Mouse (Mus musculus): ENCODE data around the gene Gopc.
"Not testable (repeated sequence)": the region's sequence is repeated elsewhere in the genome, so short reads cannot be mapped to it uniquely, and the experiment has no call there.

The Gopc gene

GRCm38 (mm10) chr10:52298568-52298967 is 83.4 kb downstream of the Gopc start:
- DNase-seq (ENCODE audit: low read depth), result not testable (repeated sequence)

GRCm38 (mm10) chr10:52295934-52296333 is 86.0 kb downstream of the Gopc start:
- no peak for DNase-seq (ENCODE audit: low read depth)

GRCm38 (mm10) chr10:52293921-52294577 is 87.9 kb downstream of the Gopc start:
- DNase-seq (ENCODE audit: low read depth), result no peak

- DNase-seq (ENCODE audit: low read depth), result not testable (repeated sequence)
These were observed 89.5 kb downstream of the Gopc start for GRCm38 (mm10) chr10:52292391-52292790.

GRCm38 (mm10) chr10:52289261-52289660 is 92.7 kb downstream of the Gopc start:
- no peak for DNase-seq (ENCODE audit: low read depth)

- no peak for DNase-seq (ENCODE audit: low read depth)
These were observed 93.9 kb downstream of the Gopc start for GRCm38 (mm10) chr10:52287852-52288533.
